Mouse (Mus musculus): Measurements from ENCODE around the gene 1700086D15Rik. TPM values are rescaled to one million over a fixed set of nuclear protein-coding genes. Genes with fewer than 3 reads are reported as not detected.

1700086D15Rik gene
- polyA plus RNA-seq, 1 experiment = not detected

DNA sequence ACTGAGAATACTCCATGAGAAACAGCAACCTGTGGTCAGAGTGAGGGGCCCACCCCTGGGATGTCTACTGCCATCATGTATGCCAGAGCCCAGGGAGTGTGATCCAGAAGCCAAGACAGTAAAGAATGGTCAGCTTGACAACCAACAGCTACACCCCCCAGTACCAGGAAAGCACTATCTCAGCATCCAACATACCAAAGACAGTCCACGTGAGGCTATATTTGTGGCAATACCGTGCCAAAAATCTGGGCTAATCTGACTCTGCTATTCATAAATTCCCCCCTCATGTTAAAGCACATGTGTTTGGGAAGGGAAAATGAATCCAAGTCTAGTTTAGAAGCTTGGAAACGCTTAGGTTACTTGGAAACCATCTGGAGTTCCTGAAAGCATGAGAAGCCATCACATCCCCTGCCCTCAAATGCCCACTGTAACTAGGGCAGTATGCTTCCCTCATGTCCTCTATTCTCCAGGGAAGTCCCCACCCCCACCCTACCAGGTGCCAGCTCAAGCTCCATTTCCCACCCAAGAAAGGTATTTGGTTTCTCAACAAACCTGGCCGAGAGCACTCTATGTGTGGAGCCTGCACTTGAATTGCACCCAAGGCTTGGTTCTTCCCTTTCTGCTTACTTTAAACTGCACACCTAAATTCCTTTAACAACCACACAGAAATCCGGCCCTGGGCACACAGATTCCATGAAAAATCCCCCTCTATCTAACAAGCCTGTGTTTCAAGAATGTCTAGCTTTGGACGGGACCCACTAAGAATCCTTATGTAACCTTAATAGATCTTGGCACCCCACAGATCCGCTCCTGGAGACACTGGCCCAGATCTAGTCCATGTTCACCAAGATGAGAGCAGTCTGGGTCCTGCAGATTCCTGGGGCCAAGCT, 1.5 kb upstream of the 1700086D15Rik start:
- Histone ChIP-seq H3K27me3 (ENCODE audit: control insufficient read depth, insufficient read depth, low read length) (peaks cover 3% of the 10 kb centered on the region), H3K4me1 (ENCODE audit: control insufficient read depth, insufficient read depth, insufficient read length) (no peaks in the 10 kb centered on the region), H3K4me3 (ENCODE audit: extremely low read depth, insufficient read depth, insufficient read length) (no peak overlapping the region), H3K27ac (ENCODE audit: insufficient read depth, low read length) (no peak overlapping the region), H3K36me3 (ENCODE audit: control insufficient read depth, insufficient read depth, low read length) (no peaks in the 10 kb centered on the region)
- TF ChIP-seq CTCF (IDR thresholded peaks at IDR 0.05; ENCODE audit: extremely low read depth, insufficient read depth, insufficient read length, insufficient replicate concordance) = no peak
- TF ChIP-seq POLR2A (IDR thresholded peaks at IDR 0.05; ENCODE audit: low read depth, low read length) = no peak
- 71% methylated on average over 7 of the region's 7 CpGs for WGBS
- no peak for DNase-seq (ENCODE audit: low read depth in 1 of 2, low spot score in 2 of 2)

DNA sequence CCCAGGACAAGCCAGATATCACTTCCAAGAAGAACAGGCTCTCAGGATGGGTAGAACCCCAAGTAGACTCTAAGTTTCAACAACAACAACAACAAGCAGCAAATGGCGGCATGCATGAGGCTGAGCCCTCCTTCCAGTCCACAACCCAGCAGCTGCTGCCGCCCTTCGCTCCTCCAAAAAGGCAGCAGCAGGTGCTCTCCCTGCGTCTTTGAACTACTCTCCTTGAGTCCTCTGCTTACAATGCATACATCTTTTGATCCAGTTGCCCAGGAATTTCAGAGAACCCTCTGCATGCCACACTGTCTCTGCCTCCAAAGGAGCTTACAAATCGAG, 1.1 kb downstream of the 1700086D15Rik start:
- no peaks in the 10 kb centered on the region for H3K36me3 ChIP-seq (ENCODE audit: control insufficient read depth, insufficient read depth, low read length)
- no peak overlapping the region for H3K4me3 ChIP-seq (ENCODE audit: extremely low read depth, insufficient read depth, insufficient read length)
- WGBS = 96% methylated on average over 5 of the region's 5 CpGs
- no peak for TF ChIP-seq CTCF (IDR thresholded peaks at IDR 0.05; ENCODE audit: extremely low read depth, insufficient read depth, insufficient read length, insufficient replicate concordance)
- no peak for TF ChIP-seq POLR2A (IDR thresholded peaks at IDR 0.05; ENCODE audit: low read depth, low read length)
- H3K4me1 ChIP-seq (ENCODE audit: control insufficient read depth, insufficient read depth, insufficient read length) = no peaks in the 10 kb centered on the region
- no peak overlapping the region for H3K27ac ChIP-seq (ENCODE audit: insufficient read depth, low read length)
- no peak for DNase-seq (ENCODE audit: low read depth in 1 of 2, low spot score in 2 of 2)
- peaks cover 3% of the 10 kb centered on the region for H3K27me3 ChIP-seq (ENCODE audit: control insufficient read depth, insufficient read depth, low read length)

- Histone ChIP-seq H3K36me3 (ENCODE audit: control insufficient read depth, insufficient read depth, low read length) (no peaks in the 10 kb centered on the region), H3K4me3 (ENCODE audit: extremely low read depth, insufficient read depth, insufficient read length) (no peak overlapping the region), H3K4me1 (ENCODE audit: control insufficient read depth, insufficient read depth, insufficient read length) (no peaks in the 10 kb centered on the region), H3K27ac (ENCODE audit: insufficient read depth, low read length) (no peak overlapping the region), H3K27me3 (ENCODE audit: control insufficient read depth, insufficient read depth, low read length) (peaks cover 3% of the 10 kb centered on the region)
- TF ChIP-seq POLR2A (IDR thresholded peaks at IDR 0.05; ENCODE audit: low read depth, low read length) = no peak
- TF ChIP-seq CTCF (IDR thresholded peaks at IDR 0.05; ENCODE audit: extremely low read depth, insufficient read depth, insufficient read length, insufficient replicate concordance) = no peak
- 87% methylated on average over 20 of the region's 20 CpGs for WGBS
- no peak for DNase-seq (ENCODE audit: low read depth in 1 of 2, low spot score in 2 of 2)
Observed at GRCm38 (mm10) chr11:65157966-65158657, 1.6 kb downstream of the 1700086D15Rik start.

DNA sequence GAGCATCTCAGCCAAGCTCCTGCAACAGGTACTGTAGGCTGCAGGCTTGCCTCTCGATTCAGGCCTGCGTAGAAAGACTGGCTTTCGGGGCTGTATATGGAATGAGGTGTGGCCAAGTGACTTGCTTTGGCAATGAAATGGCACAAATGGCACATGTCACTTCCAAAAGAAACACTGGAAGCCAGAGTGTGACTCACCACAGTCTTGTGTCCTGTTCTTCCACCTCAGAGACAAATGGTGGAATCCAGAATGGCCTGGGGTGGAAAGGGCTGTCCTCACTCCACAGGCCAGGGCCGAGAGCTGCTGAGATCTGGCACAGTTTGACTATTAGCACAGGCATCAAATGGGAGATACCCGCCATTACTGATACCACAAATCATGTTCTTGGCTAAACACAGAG, 6.7 kb downstream of the 1700086D15Rik start:
- DNase-seq (ENCODE audit: low read depth in 1 of 2, low spot score in 2 of 2) = no peak
- 89% methylated on average over 5 of the region's 5 CpGs for WGBS
- H3K27ac ChIP-seq (ENCODE audit: insufficient read depth, low read length) = no peak overlapping the region
- no peak for TF ChIP-seq CTCF (IDR thresholded peaks at IDR 0.05; ENCODE audit: extremely low read depth, insufficient read depth, insufficient read length, insufficient replicate concordance)
- no peak for TF ChIP-seq POLR2A (IDR thresholded peaks at IDR 0.05; ENCODE audit: low read depth, low read length)
- H3K4me3 ChIP-seq (ENCODE audit: extremely low read depth, insufficient read depth, insufficient read length) = no peak overlapping the region
- H3K36me3 ChIP-seq (ENCODE audit: control insufficient read depth, insufficient read depth, low read length) = no peaks in the 10 kb centered on the region
- no peaks in the 10 kb centered on the region for H3K4me1 ChIP-seq (ENCODE audit: control insufficient read depth, insufficient read depth, insufficient read length)
- no peaks in the 10 kb centered on the region for H3K27me3 ChIP-seq (ENCODE audit: control insufficient read depth, insufficient read depth, low read length)

GRCm38 (mm10) chr11:65148441-65148840, 11.2 kb downstream of the 1700086D15Rik start:
- no peaks in the 10 kb centered on the region for H3K4me1 ChIP-seq (ENCODE audit: control insufficient read depth, insufficient read depth, insufficient read length)
- H3K27me3 ChIP-seq (ENCODE audit: control insufficient read depth, insufficient read depth, low read length) = no peaks in the 10 kb centered on the region
- H3K4me3 ChIP-seq (ENCODE audit: extremely low read depth, insufficient read depth, insufficient read length) = no peak overlapping the region
- no peak overlapping the region for H3K27ac ChIP-seq (ENCODE audit: insufficient read depth, low read length)
- no peak for DNase-seq (ENCODE audit: low read depth in 1 of 2, low spot score in 2 of 2)
- no peaks in the 10 kb centered on the region for H3K36me3 ChIP-seq (ENCODE audit: control insufficient read depth, insufficient read depth, low read length)
- TF ChIP-seq CTCF (IDR thresholded peaks at IDR 0.05; ENCODE audit: extremely low read depth, insufficient read depth, insufficient read length, insufficient replicate concordance) (no peak), POLR2A (IDR thresholded peaks at IDR 0.05; ENCODE audit: low read depth, low read length) (no peak)
- 85% methylated on average over 7 of the region's 7 CpGs for WGBS

GRCm38 (mm10) chr11:65142838-65143417, 16.8 kb downstream of the 1700086D15Rik start:
- no peak for TF ChIP-seq POLR2A (IDR thresholded peaks at IDR 0.05; ENCODE audit: low read depth, low read length)
- TF ChIP-seq CTCF (IDR thresholded peaks at IDR 0.05; ENCODE audit: extremely low read depth, insufficient read depth, insufficient read length, insufficient replicate concordance) = no peak
- WGBS = 91% methylated on average over 4 of the region's 4 CpGs
- no peak overlapping the region for H3K27ac ChIP-seq (ENCODE audit: insufficient read depth, low read length)

More at GRCm38 (mm10) chr11:65142838-65143417, 16.8 kb downstream of the 1700086D15Rik start:
- Histone ChIP-seq H3K4me1 (ENCODE audit: control insufficient read depth, insufficient read depth, insufficient read length) (no peaks in the 10 kb centered on the region), H3K36me3 (ENCODE audit: control insufficient read depth, insufficient read depth, low read length) (no peaks in the 10 kb centered on the region), H3K27me3 (ENCODE audit: control insufficient read depth, insufficient read depth, low read length) (no peaks in the 10 kb centered on the region), H3K4me3 (ENCODE audit: extremely low read depth, insufficient read depth, insufficient read length) (no peak overlapping the region)
- no peak for DNase-seq (ENCODE audit: low read depth in 1 of 2, low spot score in 2 of 2)
